Mouse (Mus musculus) midbrain, embryonic 16.5 days (tissue): ENCODE measurements around the gene Slc36a2. TPM values are rescaled to one million over a fixed set of nuclear protein-coding genes. Genes with fewer than 3 reads are reported as not detected.

Source experiments
- ATAC-seq: fragments of 200-750 bp; cut with Nextera tagmentation; 2 replicates; pipeline ENCODE4 v1.8.0; 2017; ENCODE audit warnings: moderate TSS enrichment
- H3K27ac ChIP-seq: fragments of 300-500 bp; sonication (generic); 2 replicates; pipeline ENCODE4 v1.5.1; 2014; ENCODE audit warnings: mild to moderate bottlenecking, low read length, mixed read lengths
- H3K27me3 ChIP-seq: fragments of 300-500 bp; sonication (generic); 2 replicates; pipeline ENCODE4 v1.6.1; 2014; ENCODE audit warnings: low read depth, low read length, mixed read lengths; ENCODE audit not compliant: control insufficient read depth, insufficient read depth
- H3K36me3 ChIP-seq: fragments of 300-500 bp; sonication (generic); 2 replicates; pipeline ENCODE4 v1.6.1; 2014; ENCODE audit warnings: mild to moderate bottlenecking, low read length, moderate library complexity, mixed read lengths; ENCODE audit not compliant: control insufficient read depth, insufficient read depth
- H3K4me1 ChIP-seq: fragments of 300-500 bp; sonication (generic); 2 replicates; pipeline ENCODE4 v1.6.1; 2014; ENCODE audit warnings: mild to moderate bottlenecking, low read length, mixed read lengths; ENCODE audit not compliant: control insufficient read depth, insufficient read depth
- H3K4me2 ChIP-seq: fragments of 300-500 bp; sonication (generic); 2 replicates; pipeline ENCODE4 v1.6.1; 2014; ENCODE audit warnings: mild to moderate bottlenecking, low read length, mixed read lengths
- H3K4me3 ChIP-seq: fragments of 300-500 bp; sonication (generic); 2 replicates; pipeline ENCODE4 v1.5.1; 2014; ENCODE audit warnings: low read depth, mild to moderate bottlenecking, low read length, moderate library complexity, mixed read lengths
- H3K9ac ChIP-seq: fragments of 300-500 bp; sonication (generic); 2 replicates; pipeline ENCODE4 v1.6.1; 2014; ENCODE audit warnings: low read depth, low read length, mixed read lengths
- H3K9me3 ChIP-seq: fragments of 300-500 bp; sonication (generic); replicated peaks from 2 replicates; pipeline ENCODE4 v1.6.1; 2014; ENCODE audit warnings: mild to moderate bottlenecking, low read length, mixed read lengths; ENCODE audit not compliant: control insufficient read depth, poor library complexity, severe bottlenecking
- WGBS: fragments of 180-500 bp; shearing (Covaris S2); extraction: QIAGEN DNeasy Blood & Tissue Kit; methylation state at CpG from one replicate; pipeline ENCODE4 v1.1.7; 2014; 5-methylcytosine and 5-hydroxymethylcytosine counted together
- polyA plus RNA-seq: library from polyadenylated mRNA; unstranded; fragments of >200 nt; fragmentation: Nextera tagmentation; extraction: Ambion mirVana; gene quantifications from 2 replicates; pipeline ENCODE4 v1.2.1, GENCODE M21; 2015

Gene Slc36a2
- polyA plus RNA-seq, 1 experiment from 2014 or later, result 0.51 TPM

DNA sequence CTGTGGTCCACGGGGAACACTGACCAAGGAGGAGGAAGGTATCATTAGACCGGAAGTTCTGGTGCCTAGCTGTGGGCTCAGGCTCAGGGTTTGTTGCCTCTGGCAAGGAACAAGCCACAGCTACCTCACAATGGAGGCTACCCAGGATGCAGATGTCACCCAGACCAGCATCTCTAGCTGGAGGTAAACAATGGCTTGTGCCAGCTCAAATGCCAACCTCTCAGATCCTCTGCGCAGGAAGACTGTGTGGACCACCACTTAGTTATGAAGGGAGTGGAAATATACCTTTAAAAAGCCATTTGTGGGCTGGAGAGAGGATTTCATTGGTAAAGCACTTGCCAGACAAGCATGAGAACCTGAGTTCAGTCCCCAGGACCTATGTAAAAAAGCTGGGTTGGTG is 33.3 kb downstream of the Slc36a2 start, which contains the start of gene Slc36a3:
Slc36a3 (minus strand) TSS at position 101 of the 400 bp plus-strand sequence.
- ATAC-seq, result no peak
- 88% methylated on average over 3 of the region's 3 CpGs for WGBS
- no peak within 1 kb of the TSS for H3K27ac ChIP-seq
- no peaks in the 10 kb centered on the region for H3K4me1 ChIP-seq
- H3K9me3 ChIP-seq, result no peaks in the 10 kb centered on the region
- no peaks in the 10 kb centered on the region for H3K36me3 ChIP-seq
- no peaks in the 10 kb centered on the region for H3K27me3 ChIP-seq
- no peak within 1 kb of the TSS for H3K9ac ChIP-seq
- no peak within 1 kb of the TSS for H3K4me3 ChIP-seq
- no peak within 1 kb of the TSS for H3K4me2 ChIP-seq

DNA sequence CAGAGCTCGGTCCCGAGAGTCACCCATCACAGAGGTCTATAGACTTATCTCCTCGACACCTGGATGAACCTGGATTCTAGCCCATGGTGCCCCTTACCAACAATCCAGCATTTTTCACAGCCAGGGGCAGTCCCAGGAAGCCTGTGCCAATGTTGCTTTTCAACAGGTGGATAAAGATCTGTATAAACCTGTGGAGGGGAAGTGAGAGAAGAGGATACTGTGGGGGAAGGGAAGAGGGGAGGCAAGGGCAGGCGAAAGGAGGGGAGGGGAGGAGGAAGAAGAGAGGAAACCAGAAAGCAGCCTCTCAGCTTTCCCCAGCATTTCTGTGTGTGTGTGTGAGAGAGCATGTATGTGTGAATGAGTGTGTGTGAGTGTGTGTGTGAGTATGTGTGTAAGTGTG is 36.4 kb downstream of the Slc36a2 start:
- Histone ChIP-seq H3K4me1 (no peaks in the 10 kb centered on the region), H3K27ac (no peak overlapping the region), H3K9ac (no peak overlapping the region), H3K4me2 (no peak overlapping the region), H3K36me3 (no peaks in the 10 kb centered on the region), H3K9me3 (no peaks in the 10 kb centered on the region), H3K27me3 (no peaks in the 10 kb centered on the region), H3K4me3 (no peak overlapping the region)
- ATAC-seq, result no peak
- WGBS, result 87% methylated on average over 4 of the region's 4 CpGs

DNA sequence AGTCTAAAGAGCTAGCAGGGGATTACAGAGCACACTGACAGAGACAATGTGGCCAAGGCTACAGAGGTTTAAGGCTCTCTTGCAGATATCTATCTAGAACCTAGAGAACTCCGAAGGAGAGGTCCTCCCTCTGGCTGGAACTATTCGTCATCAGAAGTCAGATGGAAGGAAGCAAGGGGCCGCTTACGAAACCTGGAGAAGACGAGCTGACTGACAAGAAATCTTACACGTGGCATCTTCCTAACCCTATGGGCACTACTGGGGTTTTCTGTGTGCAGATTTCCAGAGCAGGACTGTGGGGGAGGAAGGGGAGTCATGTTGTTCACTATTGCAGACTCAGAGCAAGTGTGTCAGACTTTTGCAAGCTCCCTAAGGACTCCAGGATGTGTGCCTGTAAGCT is 37.5 kb downstream of the Slc36a2 start:
- Histone ChIP-seq H3K27ac (no peak overlapping the region), H3K4me3 (no peak overlapping the region), H3K9me3 (no peaks in the 10 kb centered on the region), H3K27me3 (no peaks in the 10 kb centered on the region), H3K9ac (no peak overlapping the region), H3K36me3 (no peaks in the 10 kb centered on the region), H3K4me1 (no peaks in the 10 kb centered on the region), H3K4me2 (no peak overlapping the region)
- 45% methylated on average over 6 of the region's 6 CpGs for WGBS
- no peak for ATAC-seq

DNA sequence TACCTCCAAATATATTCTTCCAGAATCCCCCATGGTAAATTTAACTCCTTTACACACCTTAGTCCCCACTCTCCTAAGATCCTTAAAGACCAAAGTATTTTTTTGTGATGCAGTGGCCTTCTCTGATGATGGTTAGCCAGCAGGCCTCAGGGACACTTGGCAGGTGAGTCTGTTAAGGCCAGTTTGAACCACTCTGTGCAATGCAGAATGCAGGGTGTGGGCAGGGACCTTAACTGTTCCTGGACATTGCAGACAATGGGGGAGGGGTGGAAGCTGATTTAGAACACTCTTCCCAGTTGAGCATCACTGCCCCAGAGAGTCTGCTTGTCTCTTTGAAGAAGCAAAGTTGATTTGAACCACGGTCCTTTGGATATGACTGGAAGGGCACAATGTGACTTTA is 38.0 kb downstream of the Slc36a2 start:
- no peak overlapping the region for H3K4me3 ChIP-seq
- H3K4me1 ChIP-seq, result no peaks in the 10 kb centered on the region
- no peak for ATAC-seq
- no peak overlapping the region for H3K9ac ChIP-seq
- H3K27ac ChIP-seq, result no peak overlapping the region
- WGBS, result 33% methylated on average over 1 of the region's 1 CpGs
- no peaks in the 10 kb centered on the region for H3K9me3 ChIP-seq
- no peaks in the 10 kb centered on the region for H3K36me3 ChIP-seq
- no peak overlapping the region for H3K4me2 ChIP-seq
- no peaks in the 10 kb centered on the region for H3K27me3 ChIP-seq

DNA sequence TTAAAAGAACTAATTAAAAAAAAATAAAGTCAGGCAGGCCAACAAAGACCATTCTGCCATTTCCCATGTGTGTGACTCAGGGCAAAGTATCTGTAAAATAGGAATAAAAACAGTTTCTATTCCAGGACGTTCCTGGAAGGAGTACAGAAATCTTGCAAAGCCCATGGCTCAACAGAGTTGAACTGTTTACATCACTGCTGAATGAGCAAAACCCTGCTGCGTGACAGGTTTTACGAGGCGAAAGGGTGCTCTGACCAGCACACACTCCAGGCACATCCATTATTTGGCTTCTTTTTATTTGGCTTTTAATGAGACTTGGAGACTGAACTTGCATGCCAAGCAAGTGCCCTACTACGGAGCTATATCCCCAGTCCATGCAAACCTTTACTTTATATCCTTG is 40.9 kb downstream of the Slc36a2 start:
- no peaks in the 10 kb centered on the region for H3K27me3 ChIP-seq
- H3K4me3 ChIP-seq, result no peak overlapping the region
- H3K4me2 ChIP-seq, result no peak overlapping the region
- no peaks in the 10 kb centered on the region for H3K9me3 ChIP-seq
- WGBS, result 80% methylated on average over 5 of the region's 5 CpGs
- no peaks in the 10 kb centered on the region for H3K4me1 ChIP-seq
- H3K9ac ChIP-seq, result no peak overlapping the region
- H3K36me3 ChIP-seq, result no peaks in the 10 kb centered on the region
- ATAC-seq, result no peak
- H3K27ac ChIP-seq, result no peak overlapping the region

DNA sequence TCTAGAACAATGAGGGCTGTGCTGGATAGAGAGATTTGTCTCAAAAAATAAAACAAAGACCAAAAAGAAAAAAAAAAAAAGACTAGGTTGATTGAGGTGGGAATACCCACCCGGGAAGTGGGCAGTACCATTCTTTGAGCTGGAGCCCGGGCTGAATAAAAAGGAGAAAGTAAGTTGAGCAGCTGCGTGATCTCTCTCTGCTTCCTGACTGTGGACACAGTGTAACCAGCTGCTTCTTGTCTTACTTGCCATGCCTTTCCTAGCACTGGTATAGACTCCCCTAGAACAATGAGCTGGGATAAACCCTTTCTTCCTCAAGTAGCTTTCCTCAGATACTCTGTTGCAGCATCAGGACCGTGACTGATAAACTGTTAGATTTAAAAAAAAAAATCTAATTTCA is 43.4 kb downstream of the Slc36a2 start:
- WGBS, result 78% methylated on average over 4 of the region's 4 CpGs
- H3K27me3 ChIP-seq, result no peaks in the 10 kb centered on the region
- H3K4me2 ChIP-seq, result no peak overlapping the region
- no peaks in the 10 kb centered on the region for H3K36me3 ChIP-seq
- ATAC-seq, result no peak
- no peak overlapping the region for H3K9ac ChIP-seq
- no peaks in the 10 kb centered on the region for H3K9me3 ChIP-seq
- H3K4me1 ChIP-seq, result no peaks in the 10 kb centered on the region
- H3K27ac ChIP-seq, result no peak overlapping the region
- no peak overlapping the region for H3K4me3 ChIP-seq

DNA sequence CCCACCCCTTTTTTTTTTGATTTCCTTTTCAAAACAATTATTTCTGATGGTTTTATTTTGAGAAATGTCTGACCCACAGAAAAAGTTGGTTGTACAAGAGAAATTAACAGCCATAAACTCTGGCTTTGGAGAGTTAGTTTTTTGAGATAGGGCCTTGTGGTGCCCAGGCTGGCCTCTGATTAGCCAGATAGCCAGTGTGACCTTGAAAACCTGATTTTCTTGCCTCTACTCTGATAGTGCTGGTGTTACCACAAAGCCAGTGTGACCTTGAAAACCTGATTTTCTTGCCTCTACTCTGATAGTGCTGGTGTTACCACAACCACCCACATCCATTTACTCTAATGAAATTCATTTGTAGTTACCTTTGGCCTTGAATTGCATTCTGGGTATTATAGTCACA is 47.2 kb downstream of the Slc36a2 start:
- ATAC-seq, result no peak
- Histone ChIP-seq H3K4me2 (no peak overlapping the region), H3K4me3 (no peak overlapping the region), H3K4me1 (no peaks in the 10 kb centered on the region), H3K27ac (no peak overlapping the region), H3K9me3 (no peaks in the 10 kb centered on the region), H3K9ac (no peak overlapping the region), H3K36me3 (no peaks in the 10 kb centered on the region), H3K27me3 (no peaks in the 10 kb centered on the region)

DNA sequence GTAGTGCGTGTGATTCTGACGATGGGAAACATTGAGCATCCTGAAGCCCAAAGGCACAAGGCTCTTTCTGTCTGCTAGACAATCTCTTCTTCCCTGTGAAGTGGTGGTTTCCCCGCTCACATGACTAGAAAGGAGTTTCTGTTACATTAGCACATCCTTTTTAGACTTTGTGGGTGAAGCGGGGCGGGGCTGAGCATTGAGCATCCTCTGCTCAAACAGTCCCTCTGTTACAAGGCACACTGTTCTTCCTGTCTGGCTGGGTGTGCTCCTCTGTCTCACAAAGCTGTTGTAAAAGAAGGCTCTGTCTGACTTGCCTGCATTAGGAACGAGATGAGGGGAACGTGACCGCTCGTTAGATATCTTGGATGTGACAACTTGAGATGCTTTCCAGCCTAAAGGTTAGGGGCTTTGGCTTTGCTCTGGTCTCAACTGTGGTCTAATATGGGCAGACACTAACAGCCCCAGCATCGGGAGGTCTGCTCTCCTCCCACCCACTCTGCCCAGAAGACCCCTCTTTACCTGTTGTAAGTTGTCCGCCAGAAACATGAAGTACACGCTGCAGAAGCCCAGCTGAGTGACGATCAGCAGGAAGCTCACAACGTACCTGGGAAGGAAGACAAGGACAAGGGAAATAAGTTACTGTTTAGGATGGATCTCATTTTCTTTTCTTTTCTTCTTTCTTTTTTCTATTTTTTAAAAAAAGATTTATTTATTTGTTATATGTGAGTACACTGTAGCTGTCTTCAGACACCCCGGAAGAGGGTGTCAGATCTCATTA is 47.9 kb downstream of the Slc36a2 start:
- no peak overlapping the region for H3K4me3 ChIP-seq
- H3K9me3 ChIP-seq, result no peaks in the 10 kb centered on the region
- H3K27ac ChIP-seq, result no peak overlapping the region
- H3K4me2 ChIP-seq, result no peak overlapping the region
- 86% methylated on average over 15 of the region's 15 CpGs for WGBS
- ATAC-seq, result no peak
- no peaks in the 10 kb centered on the region for H3K4me1 ChIP-seq
- no peaks in the 10 kb centered on the region for H3K36me3 ChIP-seq
- H3K9ac ChIP-seq, result no peak overlapping the region
- H3K27me3 ChIP-seq, result no peaks in the 10 kb centered on the region

DNA sequence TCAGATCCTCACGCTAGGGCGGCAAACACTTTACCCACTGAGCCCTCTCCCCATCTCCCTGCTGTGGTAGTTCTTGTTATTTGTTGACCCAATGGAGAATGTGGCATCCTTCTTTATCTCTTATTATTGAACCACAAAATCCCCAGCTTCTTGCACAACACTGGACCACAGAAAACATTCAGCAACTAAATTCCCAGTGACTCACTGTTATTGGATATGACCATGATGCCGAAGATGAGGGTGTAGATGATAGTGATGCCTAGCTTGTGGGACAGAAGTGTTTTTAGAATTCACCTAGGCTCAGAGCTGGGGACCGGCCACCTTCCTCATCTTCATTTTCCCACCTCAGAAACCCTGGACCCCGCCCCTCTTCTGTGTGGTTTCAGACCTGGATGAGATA is 50.0 kb downstream of the Slc36a2 start:
- Histone ChIP-seq H3K36me3 (no peaks in the 10 kb centered on the region), H3K4me2 (no peak overlapping the region), H3K27ac (no peak overlapping the region), H3K4me1 (no peaks in the 10 kb centered on the region), H3K9ac (no peak overlapping the region), H3K4me3 (no peak overlapping the region), H3K27me3 (no peaks in the 10 kb centered on the region), H3K9me3 (no peaks in the 10 kb centered on the region)
- WGBS, result 92% methylated on average over 5 of the region's 5 CpGs
- no peak for ATAC-seq
